Mouse (Mus musculus) neural tube, embryonic 10.5 days (tissue): ENCODE data around the gene Tex22.
A peak's percentile ranks its signal among the peaks of the same experiment; 100 is the strongest.

Source experiments
- DNase-seq: peaks from one replicate; pipeline ENCODE4 v3.0.0-alpha.2; 2017; ENCODE audit warnings: low spot score; ENCODE audit errors: extremely low spot score

The Tex22 gene

GRCm38 (mm10) chr12:113074329-113075062 is at the start of gene Tex22:
Gene Tex22, plus strand, starts transcription at chr12:113074502.
- DNase-seq = peak; percentile 83

GRCm38 (mm10) chr12:113026557-113026956 is 47.7 kb upstream of the Tex22 start:
- no peak for DNase-seq

GRCm38 (mm10) chr12:113027495-113027894 is 46.8 kb upstream of the Tex22 start:
- no peak for DNase-seq

- no peak for DNase-seq
Measured at GRCm38 (mm10) chr12:113028067-113028466, 46.2 kb upstream of the Tex22 start.

- no peak for DNase-seq
Measured at GRCm38 (mm10) chr12:113028898-113029297, 45.4 kb upstream of the Tex22 start.

- no peak for DNase-seq
Measured at GRCm38 (mm10) chr12:113030046-113030445, 44.3 kb upstream of the Tex22 start.

GRCm38 (mm10) chr12:113030993-113031392 is 43.3 kb upstream of the Tex22 start:
- no peak for DNase-seq

- DNase-seq = no peak
Measured at GRCm38 (mm10) chr12:113031441-113031840, 42.9 kb upstream of the Tex22 start.

GRCm38 (mm10) chr12:113032296-113033250 is 41.7 kb upstream of the Tex22 start:
- DNase-seq = no peak

GRCm38 (mm10) chr12:113035093-113035492 is 39.2 kb upstream of the Tex22 start:
- DNase-seq = no peak

GRCm38 (mm10) chr12:113036996-113037395 is 37.3 kb upstream of the Tex22 start:
- no peak for DNase-seq

- DNase-seq = no peak
Measured at GRCm38 (mm10) chr12:113038414-113038813, 35.9 kb upstream of the Tex22 start.

- no peak for DNase-seq
Measured at GRCm38 (mm10) chr12:113041481-113042439, 32.5 kb upstream of the Tex22 start.

- DNase-seq = no peak
Measured at GRCm38 (mm10) chr12:113042543-113042942, 31.8 kb upstream of the Tex22 start.

GRCm38 (mm10) chr12:113044916-113045677 is 29.2 kb upstream of the Tex22 start:
- no peak for DNase-seq

- DNase-seq = no peak
Measured at GRCm38 (mm10) chr12:113046861-113047260, 27.4 kb upstream of the Tex22 start.

GRCm38 (mm10) chr12:113048103-113048502 is 26.2 kb upstream of the Tex22 start:
- no peak for DNase-seq

GRCm38 (mm10) chr12:113049836-113050235 is 24.5 kb upstream of the Tex22 start:
- DNase-seq = no peak

GRCm38 (mm10) chr12:113050671-113051070 is 23.6 kb upstream of the Tex22 start:
- no peak for DNase-seq

GRCm38 (mm10) chr12:113051628-113052403 is 22.5 kb upstream of the Tex22 start:
- no peak for DNase-seq
